Mouse (Mus musculus) layer of hippocampus, adult 9-10 months (tissue): ENCODE data around the gene Cmklr1.

Experiments used
- DNase-seq: peaks from one replicate; pipeline ENCODE4 v3.0.0; 2022; ENCODE audit warnings: low spot score

Cmklr1 gene

GRCm38 (mm10) chr5:113650035-113650865 lies at the start of gene Cmklr1:
Cmklr1 (minus strand) TSS chr5:113650426.
- DNase-seq, result no peak

GRCm38 (mm10) chr5:113694415-113694814 lies 44.2 kb upstream of the Cmklr1 start:
- no peak for DNase-seq

- no peak for DNase-seq
Measured at GRCm38 (mm10) chr5:113694000-113694399, 43.8 kb upstream of the Cmklr1 start.

GRCm38 (mm10) chr5:113693196-113693755 lies 43.0 kb upstream of the Cmklr1 start:
- DNase-seq, result no peak

- DNase-seq, result no peak
Measured at GRCm38 (mm10) chr5:113690866-113691265, 40.6 kb upstream of the Cmklr1 start.

GRCm38 (mm10) chr5:113690069-113690548 lies 39.9 kb upstream of the Cmklr1 start:
- no peak for DNase-seq

GRCm38 (mm10) chr5:113687514-113687913 lies 37.3 kb upstream of the Cmklr1 start:
- no peak for DNase-seq

GRCm38 (mm10) chr5:113685471-113685870 lies 35.2 kb upstream of the Cmklr1 start:
- DNase-seq, result no peak

GRCm38 (mm10) chr5:113683246-113683645 lies 33.0 kb upstream of the Cmklr1 start:
- DNase-seq, result no peak

GRCm38 (mm10) chr5:113682472-113682871 lies 32.2 kb upstream of the Cmklr1 start:
- no peak for DNase-seq

- no peak for DNase-seq
Measured at GRCm38 (mm10) chr5:113681219-113681618, 31.0 kb upstream of the Cmklr1 start.

- no peak for DNase-seq
Measured at GRCm38 (mm10) chr5:113679509-113679908, 29.3 kb upstream of the Cmklr1 start.

- no peak for DNase-seq
Measured at GRCm38 (mm10) chr5:113678743-113679452, 28.7 kb upstream of the Cmklr1 start.

GRCm38 (mm10) chr5:113677541-113677940 lies 27.3 kb upstream of the Cmklr1 start:
- no peak for DNase-seq

- DNase-seq, result no peak
Measured at GRCm38 (mm10) chr5:113674851-113675250, 24.6 kb upstream of the Cmklr1 start.

- no peak for DNase-seq
Measured at GRCm38 (mm10) chr5:113672456-113672855, 22.2 kb upstream of the Cmklr1 start.

- DNase-seq, result no peak
Measured at GRCm38 (mm10) chr5:113670597-113670996, 20.4 kb upstream of the Cmklr1 start.

GRCm38 (mm10) chr5:113670110-113670509 lies 19.9 kb upstream of the Cmklr1 start:
- no peak for DNase-seq

GRCm38 (mm10) chr5:113664629-113665195 lies 14.5 kb upstream of the Cmklr1 start:
- DNase-seq, result no peak

GRCm38 (mm10) chr5:113664127-113664526 lies 13.9 kb upstream of the Cmklr1 start:
- no peak for DNase-seq

GRCm38 (mm10) chr5:113660872-113661271 lies 10.6 kb upstream of the Cmklr1 start:
- DNase-seq, result no peak

- DNase-seq, result no peak
Measured at GRCm38 (mm10) chr5:113654821-113655220, 4.6 kb upstream of the Cmklr1 start.
